Comparison of ENCODE assay signal across 8 mouse cellular contexts in genomic region chr2:154417107-154417506, GRCm38 (mm10).
DNase-seq lines count a peak whose midpoint lies in the region; ATAC-seq lines count a peak whose summit lies in the region.

No protein-coding gene starts in this region.

- peak; percentile 66 for DNase-seq in cerebellum, adult 11 months
- peak; percentile 24 to 72 for DNase-seq in spleen, adult 18-20 months
- no peak for DNase-seq in spleen, adult 12 weeks (ENCODE audit: low spot score)
- peak; percentile 87 for DNase-seq in embryo, embryonic 10.5 days (ENCODE audit: low spot score)
- peak; percentile 64 for DNase-seq in induced T-regulatory cell, adult 2 months (ENCODE audit: low read depth)
- DNase-seq in lung, postnatal 10 days: peak; percentile 86
- DNase-seq in spleen, postnatal 14 days (ENCODE audit: low spot score in 2 of 2): peak; percentile 30 to 66

- no peak for ATAC-seq in cerebellum, adult (ENCODE audit: insufficient number of reproducible peaks, low FRiP score, low TSS enrichment)
